Mouse (Mus musculus) 416B (cell line): ENCODE measurements around the gene Shisa6.

Experiments
- DNase-seq: peaks from one replicate; pipeline ENCODE4 v3.0.0; 2011; ENCODE audit warnings: low read depth

Shisa6 gene

DNA sequence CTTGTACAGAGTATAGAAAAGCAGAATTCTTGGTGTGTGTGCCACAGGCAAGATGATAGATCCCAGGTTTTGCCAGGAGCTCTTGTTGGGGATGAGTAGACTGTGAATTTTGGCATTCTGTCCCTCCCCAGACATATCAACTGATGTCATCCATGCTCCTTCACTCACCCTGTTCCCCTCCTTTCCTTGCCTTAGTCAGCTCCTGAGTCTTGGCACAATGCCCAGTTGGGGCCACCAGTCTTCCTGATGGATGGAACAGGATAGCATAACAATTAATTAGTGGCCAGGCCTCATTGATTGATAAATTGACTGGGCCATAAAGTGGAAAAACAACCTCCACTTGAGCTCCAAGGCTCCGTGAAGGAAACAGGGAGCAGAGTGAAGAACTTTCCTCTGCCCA is 292.9 kb downstream of the Shisa6 start:
- DNase-seq = no peak

DNA sequence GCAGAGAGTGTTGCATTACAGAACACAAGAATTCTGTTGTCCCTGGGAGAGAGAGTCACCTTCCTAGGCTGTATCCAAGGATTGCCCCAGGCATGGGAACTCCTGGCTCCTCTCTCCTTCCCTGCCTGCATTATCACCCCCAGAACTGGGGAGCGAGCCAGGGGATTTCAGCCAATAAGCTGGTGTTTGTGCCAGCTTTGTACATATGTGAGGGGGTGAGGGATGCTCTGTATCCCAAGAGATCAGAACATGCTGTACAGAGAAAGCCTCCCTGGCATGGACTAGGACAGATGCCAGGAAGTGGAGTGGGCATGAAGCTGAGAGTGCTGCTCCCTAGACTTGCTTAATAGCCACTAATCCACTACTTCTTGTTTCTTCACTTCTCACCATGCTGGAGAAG is 303.6 kb downstream of the Shisa6 start:
- DNase-seq = no peak

- DNase-seq = no peak
Observed at GRCm38 (mm10) chr11:66218469-66218868, 307.3 kb downstream of the Shisa6 start.

DNA sequence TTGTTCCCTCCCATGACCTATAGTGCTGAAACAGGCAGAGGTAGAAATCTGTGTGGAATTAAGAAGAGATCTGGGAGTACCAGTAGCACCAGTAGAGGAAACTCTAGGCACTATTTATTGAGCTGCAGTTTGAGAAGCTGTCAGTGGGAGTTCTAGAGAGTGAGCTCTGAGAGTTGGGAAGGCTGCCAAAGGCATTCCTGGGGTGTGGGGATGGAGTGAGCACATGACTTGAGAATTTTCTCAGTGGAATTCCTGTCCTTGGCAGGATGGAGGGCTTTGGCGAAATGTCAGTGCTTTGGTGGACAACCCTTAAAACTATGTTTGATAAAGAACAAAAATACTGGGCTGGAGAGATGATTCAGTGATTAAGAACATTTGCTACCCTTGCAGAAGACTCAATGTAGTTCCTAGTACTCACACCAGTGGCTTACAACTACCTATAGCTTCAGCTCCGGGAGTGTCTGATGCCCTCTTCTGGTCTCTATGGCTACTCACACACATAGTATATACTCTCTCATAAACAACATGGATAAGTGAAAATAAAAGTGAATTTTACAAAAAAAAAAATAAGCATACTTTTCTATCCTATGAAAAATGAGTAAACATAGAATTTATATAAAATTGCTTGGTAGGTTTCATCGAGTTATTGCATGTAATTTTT is 337.0 kb downstream of the Shisa6 start:
- DNase-seq = no peak

DNA sequence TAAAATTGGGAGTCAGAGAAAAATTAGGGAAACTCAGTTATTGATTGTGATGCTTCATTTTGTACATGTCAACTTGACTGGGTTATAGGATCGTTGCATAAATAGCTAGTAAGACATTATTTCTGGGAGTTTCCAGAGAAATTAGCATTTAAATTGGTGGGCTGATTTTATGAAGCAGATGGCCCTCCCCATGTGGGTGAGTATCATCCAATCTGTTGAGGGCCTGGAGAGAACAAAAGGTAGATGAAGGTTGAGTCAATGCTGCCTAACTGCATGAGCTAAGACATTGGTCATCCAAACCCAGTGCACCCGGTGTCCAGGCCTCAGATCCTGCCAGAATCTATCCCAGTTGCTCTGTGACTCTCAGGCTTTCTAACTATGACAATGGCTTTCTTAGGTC is 337.6 kb downstream of the Shisa6 start:
- DNase-seq = no peak

DNA sequence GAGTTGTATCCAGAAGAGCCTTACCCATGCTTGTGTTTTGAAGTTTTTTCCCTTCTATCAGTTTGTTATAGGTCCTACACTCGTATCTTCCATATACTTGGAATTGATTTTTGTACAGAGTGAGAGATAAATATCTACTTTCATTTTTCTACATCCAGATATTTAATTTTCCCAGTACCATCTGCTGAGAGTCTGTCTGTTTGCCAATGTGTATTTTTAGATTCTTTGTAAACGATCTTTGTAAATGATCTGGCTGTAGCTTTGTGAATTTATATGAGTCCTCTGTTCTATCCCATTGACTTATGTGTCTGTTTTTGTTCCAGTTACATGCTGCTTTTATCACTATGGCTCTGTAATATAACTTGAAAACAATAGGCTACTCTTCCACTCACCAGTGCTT is 348.0 kb downstream of the Shisa6 start:
- no peak for DNase-seq

GRCm38 (mm10) chr11:66167801-66168651 is 357.7 kb downstream of the Shisa6 start, which contains the start of gene Dnah9:
Dnah9 (minus strand) TSS chr11:66168551.
- no peak for DNase-seq

GRCm38 (mm10) chr11:66164022-66164421 is 361.7 kb downstream of the Shisa6 start:
- DNase-seq = no peak
